Mouse (Mus musculus) Patski (cell line): ENCODE measurements around the gene Mtmr2. TPM values are rescaled to one million over a fixed set of nuclear protein-coding genes. Genes with fewer than 3 reads are reported as not detected.
"Not testable (repeated sequence)": the region's sequence is repeated elsewhere in the genome, so short reads cannot be mapped to it uniquely, and the experiment has no call there.

Experiments used
- ATAC-seq: fragments of 100-300 bp; one replicate; pipeline ENCODE4 v1.8.0; 2021
- CTCF ChIA-PET: fragments of 350-600 bp; sonication (Branson Sonifier 250); formaldehyde crosslinking; loops from one replicate; lab custom pipeline; 2022; ENCODE audit warnings: inconsistent platforms; lab: Charles Lee
- POLR2A ChIA-PET: fragments of 350-600 bp; sonication (Branson Sonifier 250); formaldehyde crosslinking; loops from one replicate; lab custom pipeline; 2022; ENCODE audit warnings: antibody characterized with exemption, inconsistent platforms; lab: Charles Lee
- DNase-seq: peaks from one replicate; pipeline ENCODE4 v3.0.0-alpha.2; 2011; ENCODE audit warnings: low read depth, low spot score
- H3K27me3 ChIP-seq: fragments of 371-371 bp; one replicate; pipeline ENCODE4 v1.5.1; 2021
- CTCF ChIP-seq: fragments of 100-300 bp; IDR thresholded peaks from one replicate; pipeline ENCODE4 v1.5.1; 2021
- in situ Hi-C: fragments of 300-500 bp; cut with MboI; formaldehyde crosslinking; loops from 3 replicates; pipeline ENCODE4 v1.11.1; 2018; ENCODE audit warnings: low pct_unique_long_range_greater_than_20kb, mixed read lengths
- polyA plus RNA-seq: library from polyadenylated mRNA; unstranded; gene quantifications from one replicate; pipeline ENCODE4 v1.2.3, GENCODE M21; 2021

The Mtmr2 gene
- polyA plus RNA-seq, 1 experiment from 2014 or later = 68.0 TPM

- DNase-seq (peak; percentile 60), ATAC-seq (peak; percentile 95)
- ChIA-PET CTCF (interaction anchor here (1.2 kb wide), 1 partner anchor 518 kb away, joined by 5 read pairs; no protein-coding TSS in a partner anchor), POLR2A (interaction anchor here (1.3 kb wide), 1 partner anchor 79 kb away, joined by 3 read pairs; no protein-coding TSS in a partner anchor)
- in situ Hi-C loops = no loop called here
- H3K27me3 ChIP-seq = no peaks in the 10 kb centered on the region
- no peak for TF ChIP-seq CTCF
Measured at GRCm38 (mm10) chr9:13748798-13749674, 826 bp downstream of the Mtmr2 start.

DNA sequence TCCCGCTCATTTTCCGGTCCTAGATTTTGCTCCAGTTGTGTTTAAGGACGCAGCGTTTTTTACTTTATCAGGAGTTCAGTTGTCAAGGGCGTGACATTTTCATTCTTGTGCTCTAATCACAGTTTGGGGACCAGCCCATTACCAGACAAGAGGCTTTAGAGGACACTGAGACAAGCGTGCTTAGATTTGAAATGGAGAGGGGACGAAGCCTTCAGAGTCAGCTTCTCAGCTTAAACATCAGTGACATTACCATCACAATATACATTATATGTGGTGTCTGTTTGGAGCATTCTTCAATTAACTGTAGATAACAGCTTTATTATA, 1.4 kb downstream of the Mtmr2 start:
- DNase-seq (no peak), ATAC-seq (no peak)
- TF ChIP-seq CTCF = no peak
- H3K27me3 ChIP-seq = no peaks in the 10 kb centered on the region
- ChIA-PET POLR2A (interaction anchor here (0.7 to 1.3 kb wide), 3 partner anchors 12 to 78 kb away, joined by 3 read pairs; no protein-coding TSS in a partner anchor), CTCF (interaction anchor here (1.2 kb wide), 1 partner anchor 518 kb away, joined by 5 read pairs; no protein-coding TSS in a partner anchor)
- in situ Hi-C loops = no loop called here

GRCm38 (mm10) chr9:13752543-13752942, 4.3 kb downstream of the Mtmr2 start:
- no peak for DNase-seq
- ChIA-PET POLR2A (no interaction called here), CTCF (interaction anchor here (1.1 to 1.4 kb wide), 2 partner anchors 24 to 87 kb away, joined by 3 read pairs; no protein-coding TSS in a partner anchor)
- H3K27me3 ChIP-seq = no peaks in the 10 kb centered on the region
- in situ Hi-C loops = no loop called here
- ATAC-seq = no peak
- no peak for TF ChIP-seq CTCF

GRCm38 (mm10) chr9:13760430-13760829, 12.2 kb downstream of the Mtmr2 start:
- no peak for ATAC-seq
- in situ Hi-C loops = no loop called here
- ChIA-PET CTCF (interaction anchor here (0.9 kb wide), 1 partner anchor 22 kb away, joined by 3 read pairs; no protein-coding TSS in a partner anchor), POLR2A (no interaction called here)
- TF ChIP-seq CTCF = no peak
- DNase-seq = no peak
- no peaks in the 10 kb centered on the region for H3K27me3 ChIP-seq

- TF ChIP-seq CTCF = no peak
- in situ Hi-C loops = no loop called here
- ChIA-PET POLR2A (interaction anchor here (0.6 kb wide), 1 partner anchor 588 kb away, joined by 3 read pairs; no protein-coding TSS in a partner anchor), CTCF (no interaction called here)
- DNase-seq = no peak
- H3K27me3 ChIP-seq = no peaks in the 10 kb centered on the region
- ATAC-seq = no peak
Measured at GRCm38 (mm10) chr9:13765624-13766023, 17.4 kb downstream of the Mtmr2 start.

DNA sequence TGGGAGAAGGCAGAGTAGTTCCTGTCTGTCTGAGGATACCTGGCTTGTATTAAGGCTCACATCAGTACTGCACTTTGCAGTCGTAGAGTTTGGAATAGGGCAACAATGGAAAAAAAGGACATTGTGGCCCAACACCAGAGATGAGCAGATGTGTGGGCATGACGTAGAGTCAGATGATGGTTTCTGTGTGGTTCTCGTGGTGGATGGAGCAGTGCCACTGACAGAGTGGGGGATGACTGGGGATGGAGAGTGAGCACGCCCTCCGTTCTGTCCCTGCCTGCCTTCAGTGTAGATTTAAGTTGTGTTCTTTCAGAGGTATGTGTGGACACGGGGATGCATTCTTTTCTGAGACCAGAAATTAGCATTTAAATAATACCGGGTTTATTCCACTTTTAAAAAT, 18.4 kb downstream of the Mtmr2 start:
- H3K27me3 ChIP-seq = no peaks in the 10 kb centered on the region
- ATAC-seq (no peak), DNase-seq (no peak)
- CTCF ChIA-PET = no interaction called here
- TF ChIP-seq CTCF = no peak
- in situ Hi-C loops = no loop called here
- POLR2A ChIA-PET = no interaction called here

DNA sequence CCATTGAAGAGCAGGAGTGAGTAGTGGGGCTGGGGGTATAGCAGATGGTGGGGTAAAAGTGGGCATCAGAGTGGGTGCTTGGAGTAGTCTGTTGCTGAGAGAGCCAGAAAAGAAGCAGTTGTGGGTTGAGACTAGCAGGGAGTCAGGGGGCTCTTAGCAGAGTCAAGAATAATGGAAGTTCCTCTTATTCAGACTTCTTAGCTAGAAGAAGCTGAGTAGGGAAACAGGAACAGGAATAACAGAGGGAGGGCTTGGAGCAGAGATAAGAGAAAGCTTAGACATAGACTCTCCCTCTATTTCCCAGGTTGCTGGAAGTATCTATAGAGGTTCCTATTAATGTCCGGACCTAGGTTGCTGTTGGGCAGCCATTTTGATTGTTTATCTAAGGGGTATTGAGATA, 26.5 kb downstream of the Mtmr2 start:
- ATAC-seq (no peak), DNase-seq (no peak)
- no peaks in the 10 kb centered on the region for H3K27me3 ChIP-seq
- ChIA-PET POLR2A (no interaction called here), CTCF (no interaction called here)
- in situ Hi-C loops = no loop called here
- TF ChIP-seq CTCF = no peak

GRCm38 (mm10) chr9:13781985-13782384, 33.8 kb downstream of the Mtmr2 start:
- no peak for ATAC-seq
- in situ Hi-C loops = no loop called here
- TF ChIP-seq CTCF = no peak
- CTCF ChIA-PET = no interaction called here
- no peaks in the 10 kb centered on the region for H3K27me3 ChIP-seq
- no peak for DNase-seq
- POLR2A ChIA-PET = no interaction called here

DNA sequence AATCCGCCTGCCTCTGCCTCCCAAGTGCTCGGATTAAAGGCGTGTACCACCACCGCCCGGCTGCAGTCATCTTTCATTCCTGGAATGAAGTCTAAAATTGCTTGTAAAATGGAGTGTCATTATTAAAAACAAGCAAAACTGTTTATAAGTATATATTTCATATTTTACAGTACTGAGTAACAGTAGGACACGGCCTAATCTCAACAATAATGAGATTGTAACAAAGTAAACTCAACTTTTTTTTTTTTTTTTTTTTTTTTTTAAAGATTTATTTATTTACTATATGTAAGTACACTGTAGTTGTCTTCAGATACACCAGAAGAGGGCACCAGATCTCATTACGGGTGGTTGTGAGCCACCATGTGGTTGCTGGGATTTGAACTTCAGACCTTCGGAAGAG, 42.7 kb downstream of the Mtmr2 start:
- ATAC-seq, in situ Hi-C loops, H3K27me3 ChIP-seq, POLR2A ChIA-PET, DNase-seq: not testable (repeated sequence)
- peak; percentile 15 for TF ChIP-seq CTCF
- CTCF ChIA-PET = interaction anchor here (1.6 kb wide), 1 partner anchor 19 kb away, joined by 4 read pairs; no protein-coding TSS in a partner anchor

GRCm38 (mm10) chr9:13794302-13794701, 46.1 kb downstream of the Mtmr2 start:
- no peak for ATAC-seq
- CTCF ChIA-PET = interaction anchor here (1.3 to 2.0 kb wide), 2 partner anchors 9 to 563 kb away, joined by 3 to 5 read pairs; no protein-coding TSS in a partner anchor

DNA sequence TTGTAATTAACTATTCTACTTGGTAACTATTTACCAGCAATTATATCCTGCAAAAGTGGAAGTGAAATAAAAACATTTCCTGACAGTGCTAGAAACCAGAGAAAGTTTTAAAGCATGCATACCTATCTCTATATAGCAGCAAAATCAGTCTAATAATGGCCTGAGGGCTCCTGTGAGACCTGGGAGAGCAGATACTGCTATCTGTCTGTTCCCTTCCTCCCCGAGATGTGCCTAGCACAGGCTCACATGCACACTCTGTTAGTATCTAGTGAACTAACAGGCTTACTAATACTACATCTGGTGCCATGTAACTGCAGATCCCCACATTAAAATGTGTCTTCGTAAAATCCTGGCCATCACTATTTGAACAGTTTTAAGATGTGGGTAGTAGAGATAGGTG, 46.5 kb downstream of the Mtmr2 start:
- TF ChIP-seq CTCF = no peak
- in situ Hi-C loops = no loop called here
- CTCF ChIA-PET = interaction anchor here (2.0 kb wide), 1 partner anchor 8 kb away, joined by 5 read pairs; no protein-coding TSS in a partner anchor
- POLR2A ChIA-PET = no interaction called here
- DNase-seq (no peak), ATAC-seq (no peak)
- no peaks in the 10 kb centered on the region for H3K27me3 ChIP-seq

More at GRCm38 (mm10) chr9:13794302-13794701, 46.1 kb downstream of the Mtmr2 start:
- no peak for DNase-seq
- no peaks in the 10 kb centered on the region for H3K27me3 ChIP-seq
- TF ChIP-seq CTCF = peak; percentile 30
- in situ Hi-C loops = no loop called here
- POLR2A ChIA-PET = no interaction called here
